Mouse (Mus musculus) brain, adult 2 months (tissue): ENCODE measurements around the gene Zbtb8a.
"Not testable (repeated sequence)": the region's sequence is repeated elsewhere in the genome, so short reads cannot be mapped to it uniquely, and the experiment has no call there.

Experiments
- DNase-seq: peaks from one replicate; pipeline ENCODE4 v3.0.0; 2011; ENCODE audit warnings: low read depth, low spot score

Zbtb8a gene

DNA sequence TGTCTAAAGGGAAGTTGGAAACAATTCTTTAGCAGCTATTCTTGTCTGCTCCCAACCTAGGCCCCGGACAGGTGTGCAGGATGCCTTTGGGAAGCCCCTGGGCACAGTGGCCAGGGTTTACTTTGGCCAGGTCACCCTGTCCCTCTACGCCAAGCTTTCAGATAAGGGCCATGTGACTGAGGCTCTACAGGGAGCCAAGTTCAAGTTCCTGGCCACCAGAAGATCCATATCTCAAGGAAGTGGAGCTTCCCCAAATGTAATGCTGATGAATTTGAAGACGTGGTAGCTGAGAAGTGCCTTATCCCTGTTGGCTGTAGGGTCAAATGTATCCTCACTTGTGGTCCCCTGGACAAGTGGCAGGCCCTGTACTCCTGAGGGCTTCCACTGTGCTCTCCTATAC lies 1.9 kb upstream of the Zbtb8a start:
- DNase-seq: no peak

DNA sequence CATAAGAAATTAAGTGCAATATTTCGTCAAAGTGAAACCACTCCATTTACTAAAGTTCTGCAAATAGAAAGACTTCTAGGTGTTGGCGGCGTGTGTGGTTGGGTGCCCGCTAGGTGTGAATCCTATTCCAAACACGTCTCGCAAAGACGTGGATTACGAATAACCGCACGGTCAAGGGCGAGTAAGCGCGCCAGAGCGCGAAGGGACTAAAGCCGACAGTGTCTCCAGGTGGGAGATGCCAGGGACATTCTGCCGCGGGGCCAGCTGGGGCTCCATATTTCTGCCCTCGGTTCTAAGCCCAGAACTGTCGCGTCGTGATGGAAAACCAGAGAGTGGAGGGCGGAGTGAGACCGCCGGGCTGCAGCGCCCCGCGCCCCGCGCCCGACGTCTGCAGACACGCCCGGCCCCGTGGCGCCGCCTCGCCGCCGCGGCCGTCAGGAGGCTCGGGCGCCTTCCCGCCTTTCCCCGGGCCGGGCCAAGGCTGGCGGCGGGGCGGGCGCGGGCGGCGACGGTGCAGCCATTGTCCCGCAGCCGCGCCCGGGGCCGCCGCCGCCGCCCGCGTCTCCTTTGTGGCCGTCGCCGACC lies 863 bp downstream of the Zbtb8a start:
- DNase-seq: peak; percentile 67

DNA sequence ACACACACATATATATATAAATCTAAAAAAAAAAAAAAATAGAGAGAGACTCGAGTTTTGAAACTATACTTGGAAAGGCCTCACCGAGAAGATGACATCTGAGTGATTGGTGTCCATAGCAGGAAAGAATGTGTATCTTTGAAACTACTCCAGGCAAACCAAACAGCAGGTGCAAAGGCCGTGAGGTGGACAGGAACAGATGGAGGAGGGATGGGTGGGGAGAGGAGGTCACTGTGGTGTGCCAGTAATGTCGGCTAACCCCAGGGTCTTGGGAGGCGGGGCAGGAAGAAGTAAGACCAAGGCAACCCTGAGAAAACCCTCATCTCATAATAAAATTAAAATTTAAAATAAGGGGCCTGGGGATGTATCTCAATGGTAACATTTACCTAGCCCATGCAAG lies 2.1 kb downstream of the Zbtb8a start:
- no peak for DNase-seq

DNA sequence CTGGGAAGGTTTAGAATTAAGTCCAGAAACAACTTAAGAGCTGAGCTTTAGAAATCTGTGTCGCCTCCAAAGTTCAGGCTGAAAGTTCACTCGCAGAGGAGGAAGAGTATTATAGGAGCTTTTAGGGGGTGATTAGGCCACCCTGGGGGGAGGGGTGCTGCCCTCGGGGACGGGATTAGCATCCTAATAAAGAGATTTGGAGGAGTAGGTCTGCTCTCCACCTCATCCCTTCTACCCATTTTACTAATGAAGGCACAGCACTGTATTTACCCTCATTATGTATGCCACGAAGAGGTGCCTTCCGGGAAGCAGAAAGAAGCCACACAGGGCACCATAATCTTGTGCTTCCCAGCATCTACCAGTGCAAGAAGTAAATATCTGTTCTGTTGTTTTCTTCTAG lies 2.9 kb downstream of the Zbtb8a start:
- no peak for DNase-seq

DNA sequence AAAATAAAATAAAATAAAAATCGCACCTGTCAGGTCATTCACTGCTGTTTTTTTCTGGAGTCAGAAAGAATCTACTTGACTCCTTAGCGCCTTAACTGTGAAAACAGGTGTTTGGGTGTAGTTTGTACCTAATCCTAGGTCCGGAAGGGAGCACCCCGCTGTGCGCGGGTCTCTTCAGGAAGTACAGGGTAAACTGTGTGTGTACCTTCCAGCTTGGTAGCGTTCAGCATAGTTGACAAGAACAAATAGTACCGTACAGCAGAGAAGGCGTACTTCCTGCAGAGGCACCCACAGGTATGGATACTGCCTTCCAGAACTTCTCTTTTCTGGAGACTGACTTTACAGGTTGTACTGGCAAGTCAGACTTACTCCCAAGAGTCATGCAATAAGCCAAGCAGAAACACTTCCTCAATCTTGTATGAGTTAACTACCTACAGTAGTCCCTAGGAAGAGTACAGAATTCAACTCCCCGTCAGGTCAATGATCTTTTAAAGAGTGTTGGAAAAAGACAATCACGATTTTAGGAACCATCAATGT lies 3.6 kb downstream of the Zbtb8a start:
- DNase-seq: no peak

DNA sequence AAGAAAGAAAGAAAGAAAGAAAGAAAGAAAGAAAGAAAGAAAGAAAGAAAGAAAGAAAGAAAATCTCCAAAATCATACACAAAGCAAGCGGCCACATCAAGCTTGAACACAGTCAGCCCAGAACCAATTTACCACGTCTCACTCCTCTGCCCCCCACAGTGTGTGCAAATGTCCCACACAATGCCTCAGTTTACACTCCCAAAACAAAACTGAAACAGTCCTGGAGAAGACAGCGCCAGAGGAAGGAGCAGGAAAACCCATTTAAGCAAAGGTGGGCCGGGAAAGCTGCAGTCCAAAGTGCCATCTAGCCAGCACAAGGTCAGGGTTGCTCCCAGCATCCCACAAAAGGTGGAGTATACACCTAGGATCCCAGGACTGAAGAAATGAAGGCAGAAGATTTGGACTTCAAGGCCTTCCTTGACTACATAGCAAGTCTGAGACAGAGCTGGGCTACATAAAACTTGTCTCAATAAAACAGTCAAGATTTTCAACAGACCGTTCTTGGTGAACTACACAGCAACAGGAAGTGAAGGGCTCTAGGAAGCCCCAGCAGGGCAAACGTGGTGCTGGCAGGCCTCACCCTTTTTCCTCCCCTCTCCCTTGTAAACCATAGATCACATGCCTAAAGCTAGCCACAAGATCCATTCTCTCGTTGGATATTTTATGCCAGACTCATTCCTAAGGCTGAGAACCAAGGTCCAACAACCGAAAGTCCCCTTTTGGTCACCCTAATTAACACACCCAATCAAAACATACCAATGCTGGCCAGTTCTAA lies 4.5 kb downstream of the Zbtb8a start:
- DNase-seq: no peak

DNA sequence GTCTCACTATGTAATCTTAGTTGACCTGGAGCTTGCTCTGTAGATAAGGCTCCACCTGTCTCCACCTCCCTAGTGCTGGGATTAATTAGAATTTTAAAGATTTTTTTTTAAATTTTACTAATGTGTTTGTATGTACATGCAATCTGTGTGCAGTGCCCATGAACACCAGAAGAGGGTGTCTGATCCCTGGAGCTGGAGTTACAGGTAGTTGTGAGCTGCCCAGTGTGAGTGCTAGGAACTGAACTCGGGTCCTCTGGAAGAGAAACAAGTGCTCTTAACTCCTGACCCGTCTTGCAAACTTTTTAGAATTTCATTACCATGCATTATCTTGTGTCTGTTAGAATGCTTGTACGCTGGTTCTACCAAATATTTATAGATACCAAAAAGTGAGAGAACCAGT lies 6.5 kb downstream of the Zbtb8a start:
- no peak for DNase-seq

GRCm38 (mm10) chr4:129365224-129365623 lies 12.7 kb downstream of the Zbtb8a start:
- DNase-seq: no peak

- DNase-seq: no peak
Observed at GRCm38 (mm10) chr4:129364379-129364778, 13.5 kb downstream of the Zbtb8a start.

DNA sequence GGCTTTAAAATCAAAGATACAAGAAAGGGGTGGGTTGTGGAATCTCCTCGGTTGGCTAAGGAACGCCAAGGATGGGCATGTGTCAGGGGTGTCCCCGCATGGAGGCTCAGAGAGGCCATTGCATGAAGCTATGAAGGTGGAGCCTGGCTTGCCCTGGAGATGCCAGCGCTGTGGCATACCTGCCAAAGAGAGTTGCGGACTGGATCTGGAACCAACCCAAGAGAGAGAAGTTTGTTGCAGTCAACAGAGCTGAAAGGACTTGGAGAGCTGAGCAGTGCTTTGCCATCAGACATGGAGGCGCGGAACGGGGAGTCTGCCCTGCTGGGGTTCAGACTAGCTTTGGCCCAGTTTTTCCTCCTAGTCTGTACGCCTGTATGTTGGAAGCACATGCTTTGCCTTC lies 14.5 kb downstream of the Zbtb8a start:
- no peak for DNase-seq

- DNase-seq: no peak
Observed at GRCm38 (mm10) chr4:129362771-129363170, 15.1 kb downstream of the Zbtb8a start.

DNA sequence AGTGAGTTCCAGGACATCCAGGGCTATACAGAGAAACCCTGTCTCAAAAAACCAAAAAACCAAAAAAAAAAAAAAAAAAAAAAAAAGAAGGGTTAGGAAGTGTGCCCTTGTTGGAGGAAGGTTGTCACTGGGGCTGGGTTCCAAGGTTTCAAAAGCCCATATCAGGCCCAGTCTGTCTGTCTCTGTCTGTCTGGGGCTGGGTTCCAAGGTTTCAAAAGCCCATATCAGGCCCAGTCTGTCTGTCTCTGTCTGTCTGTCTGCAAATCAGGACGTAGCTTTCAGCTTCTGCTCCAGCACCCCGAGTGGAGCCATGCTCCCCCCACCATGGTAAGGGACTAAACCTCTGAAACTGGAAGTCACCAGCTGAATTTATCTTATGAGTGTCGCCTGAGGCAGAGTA lies 15.7 kb downstream of the Zbtb8a start:
- not testable (repeated sequence) for DNase-seq

DNA sequence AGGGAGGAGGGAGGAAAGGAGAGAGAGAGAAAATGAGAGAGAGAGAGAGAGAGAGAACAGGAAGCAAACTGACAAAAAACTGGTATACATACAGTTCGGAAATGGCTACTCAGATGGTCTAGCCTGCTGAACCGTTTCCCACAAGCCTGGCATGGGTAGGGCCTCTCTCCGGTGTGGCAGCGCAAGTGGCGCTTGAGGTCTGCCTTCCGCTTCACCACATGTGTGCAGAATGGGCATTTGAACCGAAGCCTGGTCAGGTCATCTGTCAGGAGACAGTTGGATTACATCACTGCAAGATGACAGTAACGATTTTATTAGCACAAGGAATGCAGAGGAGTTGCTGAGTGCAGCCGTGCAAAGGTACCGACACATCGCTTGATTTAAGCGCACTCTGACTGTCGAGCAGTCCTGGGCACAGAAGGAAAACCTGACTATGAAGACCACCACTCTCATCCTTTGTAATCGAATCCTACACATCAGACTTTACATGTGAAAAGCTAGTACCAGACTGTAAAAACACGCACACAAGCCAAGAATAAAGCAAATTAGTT lies 20.2 kb downstream of the Zbtb8a start:
- no peak for DNase-seq

DNA sequence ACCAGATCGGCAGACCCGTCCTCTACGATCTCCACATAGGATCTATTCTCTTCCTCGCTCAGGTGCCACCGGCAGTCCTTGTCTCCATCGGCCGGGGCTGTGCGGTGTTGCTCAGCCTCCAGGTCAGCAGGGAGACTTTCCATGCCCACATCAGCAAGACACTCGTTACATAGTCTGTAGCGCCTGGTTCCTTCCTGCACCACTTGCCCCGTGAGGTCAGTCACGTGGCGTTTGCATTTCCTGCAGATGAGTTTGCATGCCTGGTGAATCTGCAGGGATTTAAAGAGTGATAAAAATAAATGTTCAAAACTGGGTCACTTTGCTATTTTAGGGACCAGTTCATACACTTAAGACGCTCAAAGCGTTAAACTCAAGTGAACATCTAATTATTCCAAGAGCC lies 23.7 kb downstream of the Zbtb8a start:
- DNase-seq: peak; percentile 60

DNA sequence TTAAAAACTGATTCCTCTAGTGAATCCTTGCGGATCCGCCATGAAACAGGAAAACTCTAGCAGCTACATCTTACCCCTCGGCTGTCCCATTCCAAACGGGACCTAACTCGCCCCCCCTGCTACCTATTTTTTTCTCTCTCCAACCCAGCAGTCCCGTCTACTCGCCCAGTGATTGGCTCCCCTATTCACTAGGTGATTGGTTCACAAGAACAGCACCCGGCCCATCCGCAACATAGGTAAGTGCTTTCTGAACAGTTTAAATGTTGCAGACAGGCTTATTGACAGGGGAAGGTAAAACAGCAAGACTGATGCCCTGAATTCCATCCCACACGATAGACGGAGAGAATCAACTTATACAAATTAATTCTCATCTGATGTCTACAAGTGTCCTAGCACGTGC lies 24.7 kb downstream of the Zbtb8a start:
- no peak for DNase-seq

- DNase-seq: peak; percentile 87
Observed at GRCm38 (mm10) chr4:129351111-129351510, 26.8 kb downstream of the Zbtb8a start.

DNA sequence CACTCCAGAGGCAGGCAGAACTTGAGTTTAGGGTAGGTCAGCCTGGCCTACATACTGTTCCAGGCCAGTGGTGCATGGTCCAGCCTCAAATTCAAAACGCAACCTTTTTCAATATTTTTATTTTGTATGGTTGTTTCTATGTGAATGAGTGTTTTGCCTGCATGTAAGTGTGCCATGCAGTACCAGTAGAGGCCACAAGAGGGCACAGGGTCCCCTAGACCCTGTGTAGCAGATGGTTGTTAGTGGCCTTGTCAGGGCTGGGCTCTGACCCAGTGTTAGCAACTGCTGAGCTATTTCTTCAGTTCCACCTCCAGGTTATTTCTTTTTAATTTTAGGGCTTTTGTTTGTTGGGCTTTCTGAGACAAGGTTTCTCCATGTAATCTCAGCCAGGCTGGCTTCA lies 27.3 kb downstream of the Zbtb8a start:
- DNase-seq: peak; percentile 96

DNA sequence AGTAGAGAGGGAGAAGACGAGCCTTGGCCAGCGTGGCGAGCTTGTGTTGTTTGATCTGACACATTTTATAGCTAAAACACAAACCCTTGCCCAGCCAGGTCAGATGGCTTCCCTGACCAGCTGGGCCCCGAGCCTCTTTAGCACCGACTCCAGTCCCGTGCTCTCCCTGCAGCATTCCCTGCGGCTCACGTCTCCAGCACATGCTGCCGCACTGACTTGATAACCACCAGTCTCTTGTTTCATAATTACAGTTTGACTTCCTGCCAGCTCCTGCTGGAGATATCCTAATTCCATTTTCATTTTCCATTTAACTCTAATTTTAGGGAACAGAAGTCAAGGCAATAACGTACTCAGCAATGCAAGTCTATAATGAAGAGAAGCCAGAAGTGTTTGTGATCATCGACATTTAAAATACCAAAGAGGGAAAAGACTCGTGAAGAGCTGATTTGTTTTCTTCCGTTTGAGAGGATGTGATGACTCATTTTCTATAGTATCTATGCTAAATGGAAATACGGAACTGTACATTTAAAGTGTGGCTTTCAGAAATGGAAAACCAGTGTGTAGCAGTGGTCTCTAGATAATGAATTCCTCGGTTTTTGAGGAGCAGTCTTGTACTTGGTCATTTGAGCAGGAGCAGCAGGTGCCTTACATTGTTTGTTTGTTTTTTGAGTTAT lies 31.3 kb downstream of the Zbtb8a start:
- DNase-seq: peak; percentile 79

DNA sequence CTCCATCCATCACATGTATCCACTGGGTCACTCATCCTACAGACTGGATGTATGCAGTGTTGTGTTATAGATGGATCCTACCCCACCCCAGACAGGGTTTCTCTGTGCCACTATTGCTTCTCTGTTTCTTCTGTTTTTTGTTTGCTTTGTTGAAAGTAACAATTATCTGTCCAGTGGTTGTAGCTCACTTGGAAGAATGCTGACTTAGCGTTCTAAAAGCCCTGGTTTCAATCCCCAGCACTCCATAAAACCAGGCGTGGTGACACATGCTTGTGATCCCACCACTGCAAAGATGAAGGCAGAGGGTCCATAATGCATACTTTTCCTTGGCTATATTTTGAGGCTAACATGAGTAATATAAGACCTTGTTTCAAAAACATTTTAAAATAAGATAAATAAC lies 35.2 kb downstream of the Zbtb8a start:
- no peak for DNase-seq

DNA sequence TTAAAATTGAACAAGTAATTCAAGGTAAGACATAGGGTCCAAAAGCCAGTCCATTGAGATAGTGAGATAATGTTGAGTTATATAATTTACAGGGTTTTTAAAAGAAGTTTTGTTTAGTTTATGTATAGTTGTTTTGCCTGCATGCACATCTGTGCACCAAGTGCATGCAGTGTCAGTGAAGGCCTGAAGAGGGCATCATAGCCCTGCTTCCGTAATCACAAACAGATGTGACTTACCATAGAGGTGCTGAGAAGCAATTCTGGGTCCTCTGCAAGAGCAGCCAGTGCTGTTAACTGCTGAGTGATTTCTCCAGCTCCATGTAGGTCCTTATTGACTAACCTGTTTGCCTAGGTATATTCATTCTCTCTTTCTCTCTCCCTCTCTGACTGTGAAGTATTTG lies 36.0 kb downstream of the Zbtb8a start:
- no peak for DNase-seq

DNA sequence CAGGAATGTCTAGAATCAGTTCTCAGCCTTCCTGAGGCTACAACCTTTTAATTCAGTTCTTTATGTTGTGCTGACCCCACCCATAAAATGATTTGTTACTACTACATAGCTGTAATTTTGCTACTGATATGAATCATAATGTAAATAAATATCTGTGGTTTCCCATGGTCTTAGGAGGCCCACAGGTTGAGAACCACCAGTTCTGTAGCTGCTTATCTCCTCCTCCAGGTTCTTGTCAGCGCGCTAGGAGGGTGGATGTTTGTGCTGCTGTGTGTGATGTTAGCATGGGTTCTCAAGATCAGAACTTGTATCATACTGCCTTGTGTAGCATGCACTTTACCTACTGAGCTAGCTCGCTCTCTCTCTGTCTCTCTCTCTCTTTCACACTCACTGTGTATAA lies 38.2 kb downstream of the Zbtb8a start:
- no peak for DNase-seq

DNA sequence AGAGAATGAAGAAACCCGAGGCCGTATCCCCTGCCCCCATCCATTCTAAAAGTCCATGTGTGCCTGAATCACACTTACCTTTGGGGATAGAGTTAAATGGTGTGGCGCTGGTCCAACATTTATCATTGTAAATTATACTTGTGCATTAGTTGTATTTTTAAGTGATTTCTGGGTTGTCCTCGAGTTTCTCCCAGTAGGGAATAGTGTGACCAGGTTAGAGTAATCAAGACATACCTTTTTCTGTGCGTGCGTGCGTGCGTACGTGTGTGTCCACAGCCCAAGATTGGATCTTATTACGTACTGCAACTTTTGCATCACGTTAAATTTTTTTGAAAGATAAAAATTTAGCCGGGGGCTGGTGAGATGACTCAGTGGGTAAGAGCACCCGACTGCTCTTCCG lies 41.6 kb downstream of the Zbtb8a start:
- DNase-seq: no peak
